Mouse (Mus musculus) adrenal gland (tissue): ENCODE data around the gene Meiob.

Experiments used
- intact Hi-C: fragments of 180-260 bp; cut with DNase I; formaldehyde crosslinking; loops from one replicate; pipeline ENCODE4 v1.15.1; 2025
- long read RNA-seq, 2 experiments: library from polyadenylated mRNA; unstranded; transcript quantifications; one replicate each; pipeline ENCODE4 v2.0.0; 2020; ENCODE audit warnings: borderline replicate concordance in 1 of 2; ENCODE audit not compliant: insufficient replicate concordance in 1 of 2

Meiob gene
- long read RNA-seq, experiment 1, partial matches to known transcripts: 2 of 2 reads
- long read RNA-seq, experiment 1, other reads (novel, unspliced or antisense): 0 of 2 reads
- long read RNA-seq, experiment 2, partial matches to known transcripts: 1 of 1 reads
- long read RNA-seq, experiment 2, other reads (novel, unspliced or antisense): 0 of 1 reads

DNA sequence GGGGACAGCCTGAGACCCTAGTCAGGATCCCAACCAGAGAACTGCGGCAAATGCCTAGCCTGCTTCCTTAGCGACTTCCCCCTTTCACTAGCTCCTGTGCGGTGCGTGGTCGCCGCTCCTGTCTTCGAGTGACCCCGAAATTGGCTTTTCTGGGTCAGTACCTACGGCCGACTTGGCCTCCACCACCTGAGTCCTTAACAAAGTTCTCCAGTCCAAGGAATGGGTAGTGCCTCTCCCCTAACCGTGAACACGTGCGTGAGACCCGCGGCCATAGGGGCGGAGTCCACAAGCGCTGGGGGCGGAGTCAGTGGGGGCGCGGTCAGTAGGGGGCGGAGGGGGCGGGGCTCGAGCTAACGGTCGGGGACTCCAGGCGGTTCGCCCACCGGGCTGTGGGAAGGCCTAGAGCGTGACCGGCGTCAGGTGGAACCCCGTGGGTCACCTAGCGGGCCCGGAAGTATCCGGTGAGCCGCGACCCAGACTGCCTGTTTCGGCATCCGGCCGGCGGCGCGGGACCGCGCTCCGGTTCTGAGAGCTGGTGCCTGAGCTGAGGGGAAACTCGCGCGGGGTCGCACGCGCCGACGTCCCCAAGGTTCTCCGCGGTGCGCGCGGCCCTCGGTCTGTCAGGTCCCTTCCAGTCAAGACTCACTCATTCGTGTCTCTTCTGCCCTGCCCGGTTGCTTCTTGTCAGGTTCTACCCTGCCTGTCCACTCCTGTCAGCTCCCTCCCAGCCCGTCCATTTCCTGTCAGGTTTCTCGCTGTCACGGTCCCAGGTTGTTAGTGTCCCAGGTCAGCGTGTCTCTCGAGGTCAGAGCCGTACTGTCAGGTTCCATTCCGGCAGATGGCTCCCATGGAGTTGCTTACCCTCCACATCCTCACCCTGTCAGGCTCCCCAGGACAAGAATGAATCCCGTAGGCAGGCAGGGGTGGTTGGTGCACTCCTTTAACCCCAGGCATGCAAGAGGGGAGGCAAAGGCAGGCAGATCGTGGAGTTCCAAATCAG lies at the start of gene Meiob:
Gene Meiob, plus strand, starts transcription at position 338 of the 1,000 bp plus-strand sequence.
- intact Hi-C loops: no loop called here

DNA sequence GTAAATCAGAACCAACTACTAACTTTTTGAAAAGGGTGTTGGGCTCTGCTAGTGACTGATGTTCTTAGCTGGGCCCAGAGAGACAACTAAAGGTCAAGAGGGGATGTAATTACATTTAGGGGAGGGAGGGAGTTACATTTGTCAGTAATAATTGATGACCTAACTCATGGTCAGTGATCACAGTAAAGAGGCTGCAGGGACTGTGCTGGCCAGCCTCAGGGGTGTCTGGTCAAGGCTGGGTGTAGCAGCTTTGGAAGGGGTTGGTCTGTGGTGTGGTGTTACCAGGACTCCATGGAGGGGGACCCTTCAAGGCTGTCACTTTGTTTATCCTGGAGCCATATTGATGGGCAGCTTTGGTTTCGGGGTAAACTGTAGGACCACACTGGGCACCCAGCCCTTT lies 46.7 kb upstream of the Meiob start:
- intact Hi-C loops: no loop called here

DNA sequence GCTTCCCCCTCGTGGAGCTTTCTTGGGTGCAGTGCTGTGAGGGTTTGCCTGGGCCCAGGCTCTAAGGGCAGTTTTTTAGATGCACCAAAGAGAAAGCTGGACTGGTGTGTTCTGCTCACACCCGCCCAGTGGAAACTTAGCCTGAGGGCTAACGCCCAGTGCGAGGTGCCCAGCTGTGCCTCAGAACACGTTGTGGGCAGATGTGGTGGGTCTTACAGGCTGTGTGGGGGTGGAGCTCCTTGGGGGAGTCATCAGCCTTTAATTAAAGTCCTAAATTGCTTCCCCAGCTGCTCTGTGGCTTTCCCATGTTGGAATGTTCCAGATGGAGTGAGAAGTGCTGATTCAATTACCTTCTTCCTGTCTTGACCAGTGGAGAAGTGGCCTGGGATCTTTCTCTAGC lies 43.0 kb upstream of the Meiob start:
- intact Hi-C loops: no loop called here

DNA sequence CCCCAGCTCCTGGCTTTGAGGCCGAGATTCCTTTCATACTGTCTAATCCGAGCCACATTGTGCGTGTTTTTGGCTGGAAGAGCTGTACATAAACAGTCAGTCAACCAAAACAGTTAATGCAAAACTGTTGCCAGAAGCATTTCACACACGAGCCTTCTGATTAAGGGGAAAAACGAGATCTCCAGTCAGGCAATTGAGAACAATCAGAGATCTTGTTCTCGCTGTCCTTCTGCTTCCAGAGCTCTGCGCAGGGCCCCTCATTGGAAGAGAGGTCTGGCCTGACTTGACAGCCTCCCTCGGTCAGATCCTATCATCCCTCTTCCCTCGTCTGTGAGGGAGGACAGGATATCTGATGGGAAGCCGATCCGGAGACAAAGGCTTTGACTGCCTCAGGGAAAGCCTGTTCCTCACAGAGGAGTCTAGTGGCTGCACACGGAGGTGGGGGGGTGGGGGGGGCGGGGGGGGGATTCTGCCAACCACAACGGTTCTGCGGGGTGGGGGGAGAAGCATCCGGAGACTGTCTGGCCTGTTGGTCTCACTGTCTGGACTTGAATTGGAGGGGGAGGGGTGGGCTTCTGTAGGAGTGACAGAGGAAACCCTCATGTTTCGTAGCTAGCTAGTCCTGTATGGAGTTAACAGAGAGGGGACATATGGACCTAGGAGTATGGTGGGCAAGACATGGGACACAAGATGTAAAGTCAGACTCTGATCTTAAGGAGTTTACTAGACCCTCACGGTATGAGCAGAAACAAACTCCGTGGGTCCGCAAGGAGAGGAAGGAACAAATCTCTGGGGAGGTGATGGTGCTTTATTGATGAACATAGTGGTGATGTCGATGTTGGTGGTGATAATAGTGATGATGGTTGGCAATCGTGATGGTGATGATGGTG lies 38.8 kb upstream of the Meiob start:
- intact Hi-C loops: no loop called here

DNA sequence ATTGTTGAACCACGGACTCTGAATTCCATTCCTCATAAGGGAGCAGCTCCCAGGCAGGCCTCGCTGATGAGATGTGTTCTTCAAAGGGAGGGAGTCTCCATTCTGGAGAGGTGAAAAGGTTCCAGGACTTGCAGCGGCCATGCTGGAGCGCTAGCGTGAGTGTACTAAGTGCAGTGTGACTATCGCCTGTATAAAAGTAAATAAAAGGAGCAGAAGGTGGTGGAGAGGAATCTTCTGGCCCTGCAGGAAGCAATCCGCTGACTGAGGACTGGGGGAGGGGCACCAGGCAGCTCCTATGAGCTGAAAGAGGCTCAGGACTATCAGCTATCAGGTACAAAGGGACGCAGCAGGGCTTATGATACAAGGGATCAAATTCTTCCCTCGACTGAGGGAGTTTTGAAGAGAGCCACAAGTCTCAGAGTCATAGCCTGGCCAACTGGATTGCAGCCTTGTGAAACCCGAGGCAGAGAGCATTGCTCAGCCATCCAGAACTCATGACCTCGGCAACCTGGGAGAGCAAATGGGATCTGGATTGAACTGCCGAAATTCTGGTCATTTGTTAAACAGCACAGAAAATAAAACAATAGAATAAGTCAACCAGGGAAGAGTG lies 37.7 kb upstream of the Meiob start:
- intact Hi-C loops: no loop called here

DNA sequence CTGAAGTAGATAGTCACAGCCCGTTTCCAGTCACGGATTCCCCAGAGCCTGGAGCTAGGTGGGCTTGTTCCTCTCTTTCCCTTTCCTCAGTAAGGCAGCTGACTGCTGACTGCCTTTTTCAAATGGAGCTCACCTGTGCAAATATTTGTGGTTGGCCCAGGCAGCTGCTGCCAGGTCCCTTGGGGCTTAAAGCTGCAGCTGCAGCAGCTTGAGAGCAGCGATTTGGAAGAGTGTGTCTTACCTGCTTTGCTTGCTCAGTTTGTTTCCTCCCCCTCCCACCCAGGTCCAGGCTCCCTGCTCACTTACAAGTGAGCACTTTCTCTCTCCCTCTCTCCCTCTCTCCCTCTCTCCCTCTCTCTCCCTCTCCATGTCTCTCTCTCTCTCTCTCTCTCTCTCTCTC lies 34.9 kb upstream of the Meiob start:
- intact Hi-C loops: no loop called here

DNA sequence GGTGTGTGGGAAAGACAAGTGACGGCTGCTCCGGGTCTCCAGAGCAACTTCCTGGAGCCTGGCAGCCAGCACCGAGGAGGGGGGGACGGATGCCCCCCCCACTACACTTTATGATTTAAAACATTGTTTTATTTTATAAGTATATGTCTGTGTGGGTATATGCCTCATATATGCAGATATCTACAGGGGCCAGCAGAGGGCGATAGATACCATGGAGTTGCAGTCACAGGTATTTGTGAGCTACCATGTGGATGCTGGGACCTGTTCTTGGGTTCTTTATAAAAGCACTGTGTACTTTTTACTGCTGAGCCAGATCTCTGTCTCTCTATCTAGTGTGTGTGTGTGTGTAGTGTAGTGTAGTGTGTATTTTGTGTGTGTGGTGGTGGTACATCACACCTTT lies 30.8 kb upstream of the Meiob start:
- intact Hi-C loops: no loop called here

DNA sequence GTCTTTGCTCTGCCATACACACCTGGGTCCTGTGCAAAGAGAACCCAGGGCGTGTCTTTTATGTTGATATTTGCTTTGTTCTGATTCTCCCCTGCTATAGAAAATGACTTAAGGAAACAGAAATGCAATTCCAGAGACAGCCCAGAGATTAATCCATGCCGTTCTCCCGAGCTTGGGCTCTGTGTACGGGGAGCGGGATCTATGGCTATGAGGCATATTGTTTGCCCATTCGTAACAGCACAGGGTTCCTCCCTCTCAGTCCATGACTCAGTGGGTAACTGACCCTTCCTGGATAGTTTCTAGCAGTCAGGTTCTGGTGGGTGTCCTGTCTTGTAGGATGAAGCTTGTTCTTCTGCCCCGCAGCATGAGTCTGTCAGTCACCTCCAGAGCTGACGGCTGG lies 28.9 kb upstream of the Meiob start:
- intact Hi-C loops: no loop called here

DNA sequence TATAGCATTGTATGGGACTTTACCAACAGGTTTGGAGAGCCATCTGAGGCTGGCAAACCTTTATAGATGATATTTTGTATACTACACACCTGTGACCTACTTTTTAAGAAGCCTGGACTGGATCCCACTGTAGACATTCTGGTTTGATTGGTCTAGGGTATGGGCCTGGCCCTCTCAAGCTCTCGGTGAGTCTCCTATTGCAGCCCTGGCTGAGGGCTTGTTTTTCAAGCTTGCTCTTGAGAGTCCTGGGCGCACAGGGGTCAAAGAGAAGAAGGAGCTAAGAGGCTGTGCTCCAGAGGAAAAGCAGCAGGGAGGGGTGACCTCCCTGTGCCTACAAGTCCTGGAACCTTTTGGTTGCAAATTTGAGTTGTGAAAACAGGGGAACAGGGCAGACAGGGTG lies 27.0 kb upstream of the Meiob start:
- intact Hi-C loops: no loop called here

DNA sequence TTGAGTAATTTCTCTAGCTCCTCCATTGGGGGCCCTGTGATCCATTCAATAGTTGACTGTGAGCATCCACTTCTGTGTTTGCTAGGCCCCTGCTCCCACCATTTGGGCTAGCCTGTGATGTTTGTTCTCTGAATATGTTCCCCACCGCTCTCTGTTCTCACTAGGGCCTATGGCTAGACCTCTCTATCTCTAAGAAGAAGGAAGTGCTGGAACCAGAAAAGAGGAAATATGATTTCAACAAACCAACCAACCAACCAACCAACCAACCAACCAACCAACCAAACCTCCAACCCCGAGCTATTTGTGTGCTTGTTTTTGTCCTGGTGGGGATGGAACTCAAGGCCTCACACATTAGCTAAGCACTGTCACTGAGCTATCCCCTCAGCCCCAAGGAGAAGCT lies 23.3 kb upstream of the Meiob start:
- intact Hi-C loops: no loop called here

DNA sequence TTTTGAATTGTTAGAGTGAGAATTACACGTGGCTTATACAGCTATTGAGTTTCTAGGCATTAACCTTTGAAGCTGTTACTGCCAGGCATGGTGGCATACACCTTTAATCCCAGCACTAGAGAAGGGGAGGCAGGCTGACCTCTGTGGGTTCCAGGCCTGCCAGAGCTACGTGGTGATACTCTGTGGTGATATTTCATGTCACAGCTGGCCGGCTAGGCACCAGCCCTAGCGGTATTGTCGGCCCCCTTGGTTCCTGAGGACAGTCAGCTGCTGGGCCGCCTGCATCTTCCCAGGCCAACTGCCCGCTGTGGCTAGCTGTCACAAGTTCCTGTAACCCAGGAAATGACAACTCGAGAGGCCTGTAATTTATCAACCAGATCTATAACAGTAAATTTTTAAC lies 11.9 kb upstream of the Meiob start:
- intact Hi-C loops: no loop called here

DNA sequence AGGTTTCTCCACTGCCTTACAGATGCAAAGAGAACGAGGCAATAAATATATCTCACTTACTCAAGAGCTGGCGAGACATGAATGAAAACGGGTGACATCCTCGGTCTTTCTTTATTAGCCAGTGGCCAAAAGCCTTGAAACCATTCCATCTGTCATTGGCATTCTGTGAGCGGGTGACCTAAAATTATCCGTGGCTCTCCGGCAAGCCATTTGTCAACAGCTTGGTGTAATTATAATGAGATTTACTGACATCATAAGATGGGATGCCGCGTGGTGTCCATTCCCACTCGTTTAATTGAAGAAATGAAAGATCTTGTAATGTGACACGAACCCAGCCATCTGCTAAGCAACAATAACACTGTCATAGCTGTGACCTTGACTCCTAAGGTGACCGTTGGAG lies 9.3 kb upstream of the Meiob start:
- intact Hi-C loops: no loop called here

DNA sequence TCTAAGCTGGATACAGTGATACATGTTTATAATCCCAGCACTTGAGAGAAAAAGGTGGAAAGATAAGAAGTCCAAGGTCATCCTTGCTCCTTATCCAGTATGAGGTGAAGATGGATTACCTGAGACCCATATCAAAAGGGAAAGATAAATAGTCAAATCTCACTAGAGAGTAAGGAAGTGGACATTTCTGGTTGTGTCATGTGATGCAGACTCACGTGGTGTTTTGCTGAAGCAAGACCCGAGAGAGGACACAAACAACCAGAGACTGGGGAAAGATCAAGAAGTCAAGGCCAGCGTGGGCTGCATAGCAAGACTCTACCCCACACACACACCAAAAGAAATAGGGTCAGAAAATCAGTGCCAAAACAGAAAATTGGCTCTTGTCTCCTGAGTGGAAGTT lies 7.1 kb upstream of the Meiob start:
- intact Hi-C loops: no loop called here

DNA sequence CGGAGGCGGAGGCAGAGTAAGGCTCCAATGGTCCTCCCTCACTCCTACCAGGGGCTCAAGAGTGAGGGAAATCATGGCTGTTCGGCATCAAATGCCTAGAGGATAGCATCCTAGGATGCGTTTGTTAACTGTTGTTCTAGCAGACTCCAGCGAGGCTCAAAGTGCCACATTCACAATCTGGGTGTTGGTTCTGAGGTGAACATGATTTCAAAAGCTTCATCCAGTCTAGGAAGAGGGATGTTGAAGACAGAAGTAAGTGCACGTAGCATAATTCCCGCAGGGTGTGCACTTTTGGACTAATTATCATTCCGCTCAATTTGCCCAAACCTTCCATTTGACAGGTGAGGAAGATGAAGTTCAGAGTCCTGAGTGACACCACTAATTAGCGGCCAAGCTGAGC lies 5.9 kb upstream of the Meiob start:
- intact Hi-C loops: no loop called here

DNA sequence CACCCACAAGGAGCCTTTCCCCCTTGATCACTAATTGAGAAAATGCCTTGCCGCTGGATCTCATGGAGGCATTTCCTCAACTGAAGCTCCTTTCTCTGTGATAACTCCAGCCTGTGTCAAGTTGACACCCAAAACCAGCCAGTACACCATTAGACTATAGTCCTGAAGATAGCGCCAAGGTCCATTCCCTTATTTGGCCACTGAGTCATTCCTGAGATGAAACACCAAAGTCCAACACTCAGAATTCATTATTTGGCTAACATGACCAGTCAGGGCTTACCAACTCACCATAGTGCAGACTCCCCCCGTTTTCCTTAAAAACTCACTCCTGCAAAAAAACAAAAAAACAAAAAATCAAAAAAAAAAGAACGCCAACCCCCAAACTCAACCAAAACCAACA lies 4.6 kb upstream of the Meiob start:
- intact Hi-C loops: no loop called here

DNA sequence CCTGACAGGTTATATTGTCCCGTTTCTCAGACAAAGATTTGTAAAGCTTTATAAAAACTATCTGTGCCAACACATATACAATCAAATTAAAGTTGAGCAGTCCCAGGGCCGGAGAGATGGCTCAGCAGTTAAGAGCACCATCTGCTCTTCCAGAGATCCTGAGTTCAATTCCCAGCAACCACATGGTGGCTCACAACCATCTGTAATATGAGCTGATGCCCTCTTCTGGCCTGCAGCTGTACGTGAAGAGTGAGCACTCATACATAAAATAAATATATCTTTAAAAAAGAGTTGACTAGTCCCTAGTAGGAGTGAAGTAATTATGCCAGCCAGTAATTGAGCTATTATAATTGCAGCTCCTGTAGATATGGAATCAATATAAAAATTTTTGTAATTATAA lies 3.6 kb upstream of the Meiob start:
- intact Hi-C loops: no loop called here

DNA sequence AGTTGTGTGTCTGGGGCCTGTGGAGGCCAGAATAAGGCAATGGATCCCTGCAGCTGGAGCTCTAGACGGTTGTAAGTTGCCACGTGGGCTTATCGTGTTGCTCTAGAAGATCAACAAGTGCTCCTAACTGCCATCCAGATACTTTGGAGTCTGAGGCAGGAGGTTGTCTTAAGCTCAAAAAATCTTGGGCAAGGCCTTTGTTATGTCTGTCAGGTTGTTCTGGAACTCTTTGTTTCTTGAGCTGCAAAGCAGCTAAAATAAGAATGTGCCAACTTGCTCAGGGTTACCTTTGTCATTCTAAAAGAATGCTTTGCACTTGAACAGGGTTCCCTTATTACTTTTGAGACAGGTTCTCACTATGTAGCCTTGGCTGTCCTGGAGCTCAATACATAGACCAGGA lies 7.1 kb downstream of the Meiob start:
- intact Hi-C loops: no loop called here

DNA sequence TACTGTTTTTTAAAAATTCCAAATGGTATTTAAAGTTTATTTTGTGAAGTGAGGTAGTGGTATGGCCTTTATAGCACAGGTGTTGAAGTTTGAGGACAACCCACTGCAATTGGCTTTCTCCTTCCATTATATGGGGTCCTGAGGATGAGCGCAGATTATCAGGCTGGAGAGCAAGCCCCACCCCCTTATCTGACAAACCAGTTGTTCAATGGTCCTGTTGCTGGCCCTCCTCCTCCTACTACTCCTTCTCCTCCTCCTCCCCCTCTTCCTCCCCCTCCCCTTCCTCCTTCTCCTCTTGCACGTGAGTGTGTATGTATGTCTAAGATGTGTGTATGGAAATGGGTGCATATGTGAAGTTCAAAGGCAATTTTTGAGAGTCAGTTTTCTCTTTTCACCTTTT lies 8.1 kb downstream of the Meiob start:
- intact Hi-C loops: no loop called here

DNA sequence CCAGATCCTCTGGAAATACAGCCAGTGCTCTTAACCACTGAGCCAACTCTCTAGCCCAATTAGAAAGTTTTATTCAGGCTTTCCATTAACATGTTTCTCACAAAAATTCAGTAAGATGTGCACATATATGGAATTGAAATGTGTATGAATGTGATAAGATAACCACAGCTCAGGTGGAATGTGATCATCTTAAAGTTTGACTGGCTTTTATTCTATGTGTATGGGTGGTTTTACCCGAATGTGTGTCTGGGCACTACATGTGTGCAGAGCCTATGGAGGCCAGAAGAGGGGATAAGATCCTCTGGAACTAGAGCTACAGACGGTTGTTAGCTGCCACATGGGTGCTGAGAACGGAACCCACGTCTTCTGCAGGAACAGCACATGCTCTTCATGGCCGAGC lies 11.2 kb downstream of the Meiob start:
- intact Hi-C loops: no loop called here

DNA sequence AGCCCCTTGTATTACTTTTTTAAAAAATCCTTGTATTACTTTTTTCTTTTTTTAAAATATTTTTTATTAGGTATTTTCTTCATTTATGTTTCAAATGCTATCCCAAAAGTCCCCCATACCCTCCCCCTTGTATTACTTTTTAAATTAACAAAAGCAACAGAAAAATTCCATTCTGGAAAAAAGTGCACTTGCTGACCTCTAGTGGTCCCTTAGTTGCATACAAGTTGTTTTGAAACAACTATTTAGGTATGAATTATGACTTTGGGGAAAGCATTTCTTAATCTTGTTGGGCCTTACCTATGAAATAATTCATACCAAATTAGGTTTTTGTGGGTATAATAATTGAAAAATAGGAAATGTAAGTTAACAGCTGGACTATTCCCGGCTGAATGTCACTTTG lies 13.4 kb downstream of the Meiob start:
- intact Hi-C loops: loop anchor here (2.0 kb wide), 1 partner anchor 71 kb away; no protein-coding TSS in a partner anchor

DNA sequence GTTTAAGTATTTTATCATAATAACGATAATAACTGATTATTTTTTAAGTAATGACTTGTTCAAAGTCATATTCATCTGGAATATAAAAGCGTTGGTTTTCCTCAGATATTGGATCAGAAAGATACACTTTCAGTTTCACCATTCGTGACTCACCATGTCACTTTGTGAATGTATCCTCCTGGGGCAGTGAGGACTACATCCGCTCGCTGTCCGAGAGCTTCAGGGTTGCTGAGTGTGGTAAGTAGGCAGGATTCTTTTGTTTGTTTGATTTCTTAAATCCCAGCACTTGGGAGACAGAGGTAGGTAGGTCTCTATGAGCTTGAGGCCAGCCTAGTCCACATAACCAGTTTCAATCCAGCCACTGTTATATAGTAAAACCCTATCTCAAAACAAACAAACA lies 14.1 kb downstream of the Meiob start:
- intact Hi-C loops: loop anchor here (2.0 kb wide), 1 partner anchor 81 kb away; the partner anchor contains the start of gene Msrb1
